Mouse (Mus musculus) lung, adult 18-20 months (tissue): Measurements from ENCODE around the gene Mfsd5.

ENCODE experiments used
- DNase-seq, 2 experiments: peaks; one replicate each; pipeline ENCODE4 v3.0.0; 2022; ENCODE audit warnings: mixed read lengths in 2 of 2

The Mfsd5 gene

GRCm38 (mm10) chr15:102282463-102283292 lies 3.4 kb downstream of the Mfsd5 start:
- DNase-seq, result no peak

- no peak for DNase-seq
These were observed 4.4 kb downstream of the Mfsd5 start for GRCm38 (mm10) chr15:102283648-102284047.

- DNase-seq, result peak in 1 of 2 experiments; percentile 56
These were observed 8.1 kb downstream of the Mfsd5 start for GRCm38 (mm10) chr15:102287395-102287794.

- DNase-seq, result peak; percentile 94 to 95
These were observed 16.5 kb downstream of the Mfsd5 start, which contains the start of gene Espl1 for GRCm38 (mm10) chr15:102295633-102296367. Gene Espl1 (plus strand): TSS chr15:102296266.

- DNase-seq, result no peak
These were observed 17.2 kb downstream of the Mfsd5 start for GRCm38 (mm10) chr15:102296368-102297006.

- DNase-seq, result peak; percentile 81 to 87
These were observed 23.3 kb downstream of the Mfsd5 start for GRCm38 (mm10) chr15:102302542-102302941.

GRCm38 (mm10) chr15:102308717-102309116 lies 29.5 kb downstream of the Mfsd5 start:
- DNase-seq, result no peak

- DNase-seq, result peak; percentile 48 to 62
These were observed 31.0 kb downstream of the Mfsd5 start for GRCm38 (mm10) chr15:102310074-102310845.

- no peak for DNase-seq
These were observed 32.2 kb downstream of the Mfsd5 start for GRCm38 (mm10) chr15:102311489-102311888.

- peak; percentile 28 to 39 for DNase-seq
These were observed 36.0 kb downstream of the Mfsd5 start for GRCm38 (mm10) chr15:102315292-102315691.

GRCm38 (mm10) chr15:102316263-102316662 lies 37.0 kb downstream of the Mfsd5 start:
- DNase-seq, result peak; percentile 69 to 76

GRCm38 (mm10) chr15:102324654-102325473 lies 45.6 kb downstream of the Mfsd5 start:
- no peak for DNase-seq

GRCm38 (mm10) chr15:102326022-102326576 lies 46.8 kb downstream of the Mfsd5 start, which contains the start of gene Pfdn5:
Gene Pfdn5 (plus strand): TSS chr15:102326116.
- DNase-seq, result peak; percentile 84 to 88

GRCm38 (mm10) chr15:102326892-102327291 lies 47.6 kb downstream of the Mfsd5 start:
- DNase-seq, result no peak
